Mouse (Mus musculus): ENCODE data around the gene Ppp1r10. TPM values are rescaled to one million over a fixed set of nuclear protein-coding genes. Genes with fewer than 3 reads are reported as not detected.
"Not testable (repeated sequence)": the region's sequence is repeated elsewhere in the genome, so short reads cannot be mapped to it uniquely, and the experiment has no call there.

Gene Ppp1r10
- total RNA-seq, 2 experiments from 2014 or later = 66.2 to 67.3 TPM

GRCm38 (mm10) chr17:35927471-35927870, 11.2 kb downstream of the Ppp1r10 start:
- no peak for DNase-seq (ENCODE audit: low spot score in 2 of 2)

GRCm38 (mm10) chr17:35929534-35929933, 13.3 kb downstream of the Ppp1r10 start:
- DNase-seq (ENCODE audit: low spot score in 2 of 2) = no peak

GRCm38 (mm10) chr17:35930627-35931026, 14.4 kb downstream of the Ppp1r10 start:
- no peak for DNase-seq (ENCODE audit: low spot score in 2 of 2)

GRCm38 (mm10) chr17:35932608-35933007, 16.4 kb downstream of the Ppp1r10 start:
- no peak for DNase-seq (ENCODE audit: low spot score in 2 of 2)

- not testable (repeated sequence) for DNase-seq (ENCODE audit: low spot score in 2 of 2)
These were observed 19.5 kb downstream of the Ppp1r10 start for GRCm38 (mm10) chr17:35935763-35936162.

GRCm38 (mm10) chr17:35937700-35938348, 21.6 kb downstream of the Ppp1r10 start:
- DNase-seq (ENCODE audit: low spot score in 2 of 2) = peak; percentile 42 to 60

- DNase-seq (ENCODE audit: low spot score in 2 of 2) = no peak
These were observed 22.9 kb downstream of the Ppp1r10 start for GRCm38 (mm10) chr17:35939108-35939507.

GRCm38 (mm10) chr17:35939941-35940340, 23.7 kb downstream of the Ppp1r10 start:
- DNase-seq (ENCODE audit: low spot score in 2 of 2) = no peak

GRCm38 (mm10) chr17:35950946-35951345, 34.7 kb downstream of the Ppp1r10 start:
- not testable (repeated sequence) for DNase-seq (ENCODE audit: low spot score in 2 of 2)

- not testable (repeated sequence) for DNase-seq (ENCODE audit: low spot score in 2 of 2)
These were observed 36.3 kb downstream of the Ppp1r10 start for GRCm38 (mm10) chr17:35952559-35952958.

GRCm38 (mm10) chr17:35954665-35955064, 38.4 kb downstream of the Ppp1r10 start:
- DNase-seq (ENCODE audit: low spot score in 2 of 2) = no peak

GRCm38 (mm10) chr17:35958533-35959223, 42.4 kb downstream of the Ppp1r10 start:
- DNase-seq (ENCODE audit: low spot score in 2 of 2) = no peak

- no peak for DNase-seq (ENCODE audit: low spot score in 2 of 2)
These were observed 47.0 kb downstream of the Ppp1r10 start for GRCm38 (mm10) chr17:35963279-35963678.

GRCm38 (mm10) chr17:35967621-35968020, 51.4 kb downstream of the Ppp1r10 start:
- DNase-seq (ENCODE audit: low spot score in 2 of 2) = no peak

GRCm38 (mm10) chr17:35969418-35970389, 53.5 kb downstream of the Ppp1r10 start, which contains the start of gene Abcf1:
TSS of gene Abcf1 (minus strand) at chr17:35969761.
- DNase-seq (ENCODE audit: low spot score in 2 of 2) = peak; percentile 98 to 99

GRCm38 (mm10) chr17:35972131-35972530, 55.9 kb downstream of the Ppp1r10 start:
- DNase-seq (ENCODE audit: low spot score in 2 of 2) = no peak

GRCm38 (mm10) chr17:35978811-35979400, 62.7 kb downstream of the Ppp1r10 start:
- DNase-seq (ENCODE audit: low spot score in 2 of 2) = peak; percentile 89 to 93

- DNase-seq (ENCODE audit: low spot score in 2 of 2) = peak; percentile 92 to 94
These were observed 63.4 kb downstream of the Ppp1r10 start, which contains the start of the genes Gnl1 and Prr3 for GRCm38 (mm10) chr17:35979401-35980362. TSS of gene Gnl1 (plus strand) at chr17:35979851. TSS of gene Prr3 (minus strand) at chr17:35980236.

- DNase-seq (ENCODE audit: low spot score in 2 of 2) = peak; percentile 62 to 68
These were observed 64.1 kb downstream of the Ppp1r10 start for GRCm38 (mm10) chr17:35980363-35980754.

- no peak for DNase-seq (ENCODE audit: low spot score in 2 of 2)
These were observed 65.5 kb downstream of the Ppp1r10 start for GRCm38 (mm10) chr17:35981776-35982175.
